Mouse (Mus musculus): ENCODE data around the gene Btnl1.

GRCm38 (mm10) chr17:34329807-34330206 lies 47.1 kb upstream of the Btnl1 start:
- no peak for TF ChIP-seq POLR2A (IDR thresholded peaks at IDR 0.05; ENCODE audit: insufficient read depth, low read length)
- TF ChIP-seq CTCF (IDR thresholded peaks at IDR 0.05; ENCODE audit: low read depth, low read length), result no peak
- TF ChIP-seq EP300 (IDR thresholded peaks at IDR 0.05; ENCODE audit: insufficient read depth, low read depth, low read length), result no peak
